Mouse (Mus musculus): Measurements from ENCODE around the gene Carns1. TPM values are rescaled to one million over a fixed set of nuclear protein-coding genes. Genes with fewer than 3 reads are reported as not detected.

The Carns1 gene
- total and polyA plus RNA-seq, 3 experiments, result 0.63 to 0.81 TPM; not detected in 1

GRCm38 (mm10) chr19:4131075-4131474 is 44.2 kb downstream of the Carns1 start:
- no peak for DNase-seq (ENCODE audit: low read depth, low spot score)
- H3K27me3 ChIP-seq (ENCODE audit: control insufficient read depth in 1 of 2, insufficient read depth in 2 of 2, low read length in 2 of 2), result no peaks in the 10 kb centered on the region
- no peaks in the 10 kb centered on the region for H3K4me1 ChIP-seq (ENCODE audit: control insufficient read depth in 1 of 2, insufficient read depth in 2 of 2, low read length in 2 of 2)
- peaks cover 0 to 3% of the 10 kb centered on the region in 2 experiments; a peak in 1 of 4 replicates for H3K36me3 ChIP-seq (ENCODE audit: control insufficient read depth in 1 of 2, insufficient read depth in 2 of 2, low read length in 2 of 2)
- no peak overlapping the region for H3K9ac ChIP-seq (ENCODE audit: control insufficient read depth, low read depth, low read length, poor library complexity, severe bottlenecking)
- H3K9me3 ChIP-seq (replicated peaks; ENCODE audit: insufficient read depth, low read length), result no peaks in the 10 kb centered on the region
- no peak for TF ChIP-seq E2F4 (IDR thresholded peaks at IDR 0.05; ENCODE audit: borderline replicate concordance, low read depth, low read length)
- no peak for TF ChIP-seq SMC3 (IDR thresholded peaks at IDR 0.05; ENCODE audit: low read depth, low read length)
- peaks cover 2% of the 10 kb centered on the region; the same call in 1 of the 2 replicates for H3K79me2 ChIP-seq (ENCODE audit: control insufficient read depth, insufficient read depth, low read length, poor library complexity)
- H3K4me3 ChIP-seq (ENCODE audit: control insufficient read depth in 1 of 2, insufficient read depth in 1 of 2, low read depth in 2 of 2, low read length in 2 of 2), result no peak overlapping the region
- no peak overlapping the region for H3K27ac ChIP-seq (ENCODE audit: control insufficient read depth, low read depth, low read length)

- Histone ChIP-seq H3K4me3 (ENCODE audit: control insufficient read depth in 1 of 2, insufficient read depth in 1 of 2, low read depth in 2 of 2, low read length in 2 of 2) (no peak overlapping the region), H3K27ac (ENCODE audit: control insufficient read depth, low read depth, low read length) (no peak overlapping the region)
Observed at GRCm38 (mm10) chr19:4130106-4130505, 45.2 kb downstream of the Carns1 start.

GRCm38 (mm10) chr19:4129462-4129861 is 45.8 kb downstream of the Carns1 start:
- Histone ChIP-seq H3K9ac (ENCODE audit: control insufficient read depth, low read depth, low read length, poor library complexity, severe bottlenecking) (no peak overlapping the region), H3K27me3 (ENCODE audit: control insufficient read depth in 1 of 2, insufficient read depth in 2 of 2, low read length in 2 of 2) (no peaks in the 10 kb centered on the region), H3K4me3 (ENCODE audit: control insufficient read depth in 1 of 2, insufficient read depth in 1 of 2, low read depth in 2 of 2, low read length in 2 of 2) (no peak overlapping the region), H3K27ac (ENCODE audit: control insufficient read depth, low read depth, low read length) (no peak overlapping the region), H3K9me3 (replicated peaks; ENCODE audit: insufficient read depth, low read length) (no peaks in the 10 kb centered on the region), H3K79me2 (ENCODE audit: control insufficient read depth, insufficient read depth, low read length, poor library complexity) (peaks cover 4% of the 10 kb centered on the region; the same call in 1 of the 2 replicates), H3K36me3 (ENCODE audit: control insufficient read depth in 1 of 2, insufficient read depth in 2 of 2, low read length in 2 of 2) (peaks cover 0 to 11% of the 10 kb centered on the region in 2 experiments; a peak in 2 of 4 replicates), H3K4me1 (ENCODE audit: control insufficient read depth in 1 of 2, insufficient read depth in 2 of 2, low read length in 2 of 2) (peaks cover 2 to 6% of the 10 kb centered on the region in 2 experiments)
- no peak for TF ChIP-seq ZC3H11A (IDR thresholded peaks at IDR 0.05; ENCODE audit: low read depth, low read length)
- TF ChIP-seq KAT2A (conservative IDR thresholded peaks at IDR 0.05; ENCODE audit: low read depth, low read length), result no peak
- TF ChIP-seq JUND (IDR thresholded peaks at IDR 0.05; ENCODE audit: low read depth, low read length), result no peak
- TF ChIP-seq RCOR1 (IDR thresholded peaks at IDR 0.05; ENCODE audit: low read depth, low read length), result no peak
- no peak for TF ChIP-seq MAX (IDR thresholded peaks at IDR 0.05; ENCODE audit: low read length)
- TF ChIP-seq MYB (IDR thresholded peaks at IDR 0.05; ENCODE audit: low read depth, low read length), result no peak
- TF ChIP-seq RAD21 (IDR thresholded peaks at IDR 0.05; ENCODE audit: low read depth, low read length), result no peak
- no peak for TF ChIP-seq ELF1 (IDR thresholded peaks at IDR 0.05; ENCODE audit: low read depth, low read length)
- TF ChIP-seq MEF2A (IDR thresholded peaks at IDR 0.05; ENCODE audit: extremely low read depth, insufficient replicate concordance, low read depth, low read length, poor library complexity, severe bottlenecking), result no peak
- no peak for DNase-seq (ENCODE audit: low read depth, low spot score)

More at GRCm38 (mm10) chr19:4130106-4130505, 45.2 kb downstream of the Carns1 start:
- Histone ChIP-seq H3K9me3 (replicated peaks; ENCODE audit: insufficient read depth, low read length) (no peaks in the 10 kb centered on the region), H3K4me1 (ENCODE audit: control insufficient read depth in 1 of 2, insufficient read depth in 2 of 2, low read length in 2 of 2) (peaks cover 0 to under 1% of the 10 kb centered on the region in 2 experiments; a peak in 3 of 4 replicates), H3K27me3 (ENCODE audit: control insufficient read depth in 1 of 2, insufficient read depth in 2 of 2, low read length in 2 of 2) (no peaks in the 10 kb centered on the region), H3K79me2 (ENCODE audit: control insufficient read depth, insufficient read depth, low read length, poor library complexity) (peaks cover 4% of the 10 kb centered on the region; the same call in 1 of the 2 replicates), H3K9ac (ENCODE audit: control insufficient read depth, low read depth, low read length, poor library complexity, severe bottlenecking) (no peak overlapping the region), H3K36me3 (ENCODE audit: control insufficient read depth in 1 of 2, insufficient read depth in 2 of 2, low read length in 2 of 2) (peaks cover 0 to 4% of the 10 kb centered on the region in 2 experiments; a peak in 2 of 4 replicates)
- no peak for DNase-seq (ENCODE audit: low read depth, low spot score)
- no peak for TF ChIP-seq MEF2A (IDR thresholded peaks at IDR 0.05; ENCODE audit: extremely low read depth, insufficient replicate concordance, low read depth, low read length, poor library complexity, severe bottlenecking)
- TF ChIP-seq NRF1 (IDR thresholded peaks at IDR 0.05; ENCODE audit: insufficient read depth, low read depth, low read length, poor library complexity, severe bottlenecking), result no peak
- TF ChIP-seq MYC (IDR thresholded peaks at IDR 0.05; ENCODE audit: low read depth, low read length), result no peak
- no peak for TF ChIP-seq MYB (IDR thresholded peaks at IDR 0.05; ENCODE audit: low read depth, low read length)
- TF ChIP-seq MAFK (IDR thresholded peaks at IDR 0.05; ENCODE audit: borderline replicate concordance, low read depth, low read length), result no peak
- no peak for TF ChIP-seq ETS1 (IDR thresholded peaks at IDR 0.05; ENCODE audit: low read depth, low read length)
- TF ChIP-seq EP300 (IDR thresholded peaks at IDR 0.05; ENCODE audit: low read depth in 1 of 2, low read length in 2 of 2), result no peak
- TF ChIP-seq ELF1 (IDR thresholded peaks at IDR 0.05; ENCODE audit: low read depth, low read length), result no peak
- no peak for TF ChIP-seq TCF12 (IDR thresholded peaks at IDR 0.05; ENCODE audit: low read depth, low read length)
- no peak for TF ChIP-seq ZMIZ1 (IDR thresholded peaks at IDR 0.05; ENCODE audit: low read depth, low read length)
- TF ChIP-seq KAT2A (conservative IDR thresholded peaks at IDR 0.05; ENCODE audit: low read depth, low read length), result no peak
- TF ChIP-seq SMC3 (IDR thresholded peaks at IDR 0.05; ENCODE audit: low read depth, low read length), result no peak
- no peak for TF ChIP-seq MAX (IDR thresholded peaks at IDR 0.05; ENCODE audit: low read length)
- no peak for TF ChIP-seq RCOR1 (IDR thresholded peaks at IDR 0.05; ENCODE audit: low read depth, low read length)
- TF ChIP-seq E2F4 (IDR thresholded peaks at IDR 0.05; ENCODE audit: borderline replicate concordance, low read depth, low read length), result no peak

Data from MEL (cell line).